In genomic region chr15:94403018-94403417, GRCm38 (mm10) we compare ENCODE assay signal across 9 mouse cellular contexts.
DNase-seq lines count a peak whose midpoint lies in the region; ATAC-seq lines count a peak whose summit lies in the region.
"Had no signal": no experiment of that assay in that cellular context is flagged by ENCODE, and none has a peak within 500 bp of the region (broad histone marks: within the 10 kb centered on the region; RNA-seq: fewer than 3 reads in every experiment).

No protein-coding gene starts in this region.

- H3K4me2 ChIP-seq in forebrain, embryonic 14.5 days (ENCODE audit: low read length): peak overlapping the region; percentile 98
- peak overlapping the region; percentile 77 for H3K4me2 ChIP-seq in liver, embryonic 15.5 days

- DNase-seq in frontal cortex, adult 2 months (ENCODE audit: extremely low spot score in 1 of 2, low spot score in 1 of 2): no peak
- peak; percentile 7 for DNase-seq in 3134 (ENCODE audit: extremely low read depth, insufficient read length, low spot score)
- peak; percentile 23 for DNase-seq in forebrain, embryonic 14.5 days (ENCODE audit: low spot score)
- no peak for DNase-seq in layer of hippocampus, adult 18-20 months (ENCODE audit: low spot score in 2 of 2)
- DNase-seq in testis, postnatal 10 days (ENCODE audit: low spot score): no peak
- DNase-seq: spleen, adult 18-20 months had no signal

- no peaks in the 10 kb centered on the region for H3K36me3 ChIP-seq in forebrain, embryonic 14.5 days (ENCODE audit: control insufficient read depth, insufficient read depth, low read length)
- H3K36me3 ChIP-seq in liver, embryonic 15.5 days (replicated peaks): no peaks in the 10 kb centered on the region

- peak; percentile 17 for ATAC-seq in frontal cortex, adult (ENCODE audit: low TSS enrichment)
- ATAC-seq in forebrain, embryonic 14.5 days: peak; percentile 4; the same call in 1 of the 2 replicates
- no peak for ATAC-seq in liver, embryonic 15.5 days (ENCODE audit: insufficient read depth)
- ATAC-seq in granulocyte monocyte progenitor cell, adult 5-6 weeks (replicated peaks; ENCODE audit: poor library complexity, severe bottlenecking): no peak

- H3K27ac ChIP-seq in forebrain, embryonic 14.5 days (ENCODE audit: low read depth, low read length): no peak overlapping the region
- H3K27ac ChIP-seq in liver, embryonic 15.5 days (replicated peaks): no peak overlapping the region

- peaks cover 8% of the 10 kb centered on the region for H3K4me1 ChIP-seq in forebrain, embryonic 14.5 days (ENCODE audit: control insufficient read depth, insufficient read depth, low read length)
- no peaks in the 10 kb centered on the region; the same call in 1 of the 2 replicates for H3K4me1 ChIP-seq in liver, embryonic 15.5 days (replicated peaks)

- peak overlapping the region; percentile 55 for H3K4me3 ChIP-seq in forebrain, embryonic 14.5 days (ENCODE audit: low read depth, low read length)
- 0 out of 2 replicates have a peak overlapping the region, but pooled peaks have one; percentile 51 for H3K4me3 ChIP-seq in liver, embryonic 15.5 days (replicated peaks)

- no peaks in the 10 kb centered on the region for H3K9me3 ChIP-seq in forebrain, embryonic 14.5 days (replicated peaks; ENCODE audit: control insufficient read depth, low read length)
- no peaks in the 10 kb centered on the region for H3K9me3 ChIP-seq in liver, embryonic 15.5 days (replicated peaks)

- peak overlapping the region; percentile 74 for H3K9ac ChIP-seq in forebrain, embryonic 14.5 days (ENCODE audit: low read length)
- no peak overlapping the region for H3K9ac ChIP-seq in liver, embryonic 15.5 days

- WGBS in forebrain, embryonic 14.5 days: 8% methylated on average over 15 of the region's 15 CpGs
- 13% methylated on average over 15 of the region's 15 CpGs for WGBS in liver, embryonic 15.5 days (ENCODE audit: insufficient replicate concordance)

- 0 out of 2 replicates have a peak, but pooled peaks cover 3% of the 10 kb centered on the region for H3K27me3 ChIP-seq in forebrain, embryonic 14.5 days (replicated peaks; ENCODE audit: control insufficient read depth, insufficient read depth, low read length)
- peaks cover 51% of the 10 kb centered on the region for H3K27me3 ChIP-seq in liver, embryonic 15.5 days

Comparison
In these comparisons a context has a peak if more than half of its experiments do, and no peak if none do; other contexts are left out.
1. ATAC-seq: peak in frontal cortex, adult (single experiment) and forebrain, embryonic 14.5 days (single experiment); none in liver, embryonic 15.5 days (single experiment) and granulocyte monocyte progenitor cell, adult 5-6 weeks (single experiment).
2. DNase-seq: peak in 3134 (single experiment) and forebrain, embryonic 14.5 days (single experiment); none in frontal cortex, adult 2 months (0 of 2), layer of hippocampus, adult 18-20 months (0 of 2) and testis, postnatal 10 days (single experiment).